Mouse (Mus musculus): ENCODE data around the gene Scaf4.

GRCm38 (mm10) chr16:90233702-90234101 lies 50.6 kb downstream of the Scaf4 start:
- TF ChIP-seq EP300 (IDR thresholded peaks at IDR 0.05) (no peak), CTCF (IDR thresholded peaks at IDR 0.05) (no peak)

Data from lung, postnatal 0 days (tissue).